Mouse (Mus musculus): ENCODE measurements around the gene Morn5. TPM values are rescaled to one million over a fixed set of nuclear protein-coding genes. Genes with fewer than 3 reads are reported as not detected.

Morn5 gene
- not detected in 2 replicates for polyA plus RNA-seq (2016; fragmentation: Nextera tagmentation; extraction: Ambion mirVana)

DNA sequence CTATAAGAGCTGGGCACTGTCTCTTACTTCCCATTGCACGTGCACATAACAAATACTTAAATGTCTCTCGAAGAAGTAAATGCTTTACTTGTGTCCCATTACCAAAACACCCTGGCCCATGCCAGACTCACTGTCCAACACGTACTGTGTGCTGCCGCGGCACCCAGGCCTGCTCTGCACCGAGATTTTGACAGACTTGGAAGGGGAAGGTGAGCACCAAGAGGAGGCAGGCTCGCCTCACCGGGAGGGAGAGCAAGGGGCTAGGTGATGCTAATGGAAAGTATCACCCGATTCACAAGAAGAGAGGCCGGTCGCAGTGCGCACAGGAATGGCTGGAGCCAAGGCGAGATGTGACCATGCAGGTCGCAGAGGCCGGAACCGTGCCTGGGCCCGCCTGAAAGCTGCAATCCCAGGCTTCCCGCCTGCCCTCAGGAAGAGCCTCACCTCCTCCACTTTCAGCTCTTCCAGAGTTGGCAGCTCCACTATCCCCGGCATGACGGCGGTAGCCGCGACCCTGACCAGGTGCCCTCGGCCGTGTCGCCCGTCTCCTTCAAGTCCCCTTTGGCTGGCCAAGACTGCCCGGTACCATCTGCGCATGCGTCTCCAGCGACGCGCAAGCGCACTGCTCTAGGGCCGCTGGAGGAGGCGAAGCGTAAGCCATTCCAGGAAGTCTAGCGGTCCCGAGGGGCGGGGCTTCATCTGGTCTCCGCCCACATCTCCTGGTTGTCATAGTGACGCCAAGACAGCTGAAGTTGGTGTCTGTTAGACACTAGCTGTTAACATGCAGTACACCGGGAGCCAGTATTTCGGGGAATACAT, at the start of gene Morn5, which contains the start of gene Ndufa8:
Morn5 (plus strand) TSS at position 711 of the 819 bp plus-strand sequence.
Ndufa8 (minus strand) TSS at position 659 of the 819 bp plus-strand sequence.
- Histone ChIP-seq H3K36me3 (peaks cover 11% of the 10 kb centered on the region), H3K4me3 (replicated peaks) (peak within 1 kb of the TSS; percentile 76), H3K4me2 (peak within 1 kb of the TSS; percentile 75), H3K27me3 (0 out of 2 replicates have a peak, but pooled peaks cover 6% of the 10 kb centered on the region), H3K27ac (no peak within 1 kb of the TSS; the same call in 1 of the 2 replicates), H3K4me1 (replicated peaks) (peaks cover 13% of the 10 kb centered on the region), H3K9ac (replicated peaks) (peak within 1 kb of the TSS; percentile 84), H3K9me3 (no peaks in the 10 kb centered on the region)
- peak; percentile 94 for ATAC-seq (ENCODE audit: insufficient number of reproducible peaks, insufficient read depth, low FRiP score, low TSS enrichment, low read depth)
- 1% methylated on average over 44 of the region's 44 CpGs for WGBS

DNA sequence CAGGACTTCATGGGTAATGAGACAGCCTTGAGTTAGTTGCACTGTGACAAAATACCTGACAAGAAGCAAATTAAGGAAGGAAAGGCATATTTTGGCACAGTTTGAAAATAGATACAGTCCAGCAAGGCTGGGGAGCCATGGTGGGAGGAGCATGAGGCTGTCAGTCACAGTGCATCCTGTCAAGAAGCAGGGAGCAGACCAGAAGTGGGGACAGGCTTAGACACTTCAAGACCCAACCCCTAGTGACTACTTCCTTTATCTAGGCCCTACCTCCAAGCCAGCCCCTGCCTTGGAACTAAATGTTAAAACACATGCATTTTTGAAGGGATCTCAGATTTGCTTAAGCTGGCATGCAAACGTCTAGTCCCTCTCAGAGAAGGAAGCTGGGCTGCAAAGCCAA, 48.9 kb upstream of the Morn5 start:
- ATAC-seq (ENCODE audit: insufficient number of reproducible peaks, insufficient read depth, low FRiP score, low TSS enrichment, low read depth) = no peak
- whole genome bisulfite sequencing = 52% methylated on average over 1 of the region's 1 CpGs
- H3K4me1 ChIP-seq (replicated peaks) = no peaks in the 10 kb centered on the region
- peaks cover 35% of the 10 kb centered on the region for H3K27me3 ChIP-seq
- no peak overlapping the region for H3K9ac ChIP-seq (replicated peaks)
- H3K27ac ChIP-seq = no peak overlapping the region
- H3K4me3 ChIP-seq (replicated peaks) = no peak overlapping the region
- H3K4me2 ChIP-seq = no peak overlapping the region
- no peaks in the 10 kb centered on the region for H3K36me3 ChIP-seq
- H3K9me3 ChIP-seq = no peaks in the 10 kb centered on the region

DNA sequence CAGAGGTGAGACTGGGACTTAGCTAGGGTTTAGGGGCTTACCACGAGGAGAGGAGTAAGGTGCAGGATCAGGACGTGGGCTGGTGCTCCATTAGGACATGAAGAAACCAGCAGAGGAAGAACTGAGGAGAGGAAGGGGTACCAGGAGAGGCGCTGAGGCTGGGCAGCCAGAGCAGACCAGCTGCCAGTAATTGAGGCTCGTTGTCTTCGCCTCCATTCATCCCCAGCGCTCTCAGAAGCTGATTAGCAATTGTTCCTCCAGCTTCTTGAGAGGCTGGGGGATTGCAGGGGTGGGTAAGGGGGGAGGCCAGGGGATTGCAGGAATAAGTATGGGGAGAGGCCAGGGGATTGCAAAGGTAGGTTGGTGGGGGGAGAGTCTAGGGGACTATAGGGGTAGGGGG, 47.1 kb upstream of the Morn5 start:
- no peaks in the 10 kb centered on the region for H3K9me3 ChIP-seq
- no peak overlapping the region for H3K4me2 ChIP-seq
- H3K9ac ChIP-seq (replicated peaks) = no peak overlapping the region
- no peak for ATAC-seq (ENCODE audit: insufficient number of reproducible peaks, insufficient read depth, low FRiP score, low TSS enrichment, low read depth)
- no peak overlapping the region for H3K4me3 ChIP-seq (replicated peaks)
- peaks cover 32% of the 10 kb centered on the region for H3K27me3 ChIP-seq
- no peaks in the 10 kb centered on the region for H3K36me3 ChIP-seq
- no peak overlapping the region for H3K27ac ChIP-seq
- no peaks in the 10 kb centered on the region for H3K4me1 ChIP-seq (replicated peaks)
- 48% methylated on average over 6 of the region's 6 CpGs for WGBS

DNA sequence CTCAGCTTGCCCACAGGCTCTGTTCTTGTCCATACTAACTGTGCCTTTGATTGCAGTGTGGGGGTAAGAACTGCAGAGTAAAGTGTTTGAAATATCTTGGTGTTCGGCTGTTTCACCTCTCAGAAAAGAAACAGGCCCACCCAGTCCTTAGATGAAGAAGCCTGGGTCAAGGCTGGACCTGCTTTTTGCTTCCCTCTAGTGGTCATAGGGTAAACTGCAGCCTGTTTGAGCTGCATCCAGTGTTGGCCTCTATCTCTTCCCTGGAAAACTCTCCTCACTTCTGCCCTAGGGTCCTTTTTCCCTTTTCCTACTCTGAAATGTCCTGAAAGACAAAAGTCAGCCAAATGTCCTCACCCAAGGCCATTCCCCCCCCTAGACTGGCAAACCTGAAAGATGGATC, 41.2 kb upstream of the Morn5 start:
- H3K36me3 ChIP-seq = no peaks in the 10 kb centered on the region
- WGBS = 28% methylated on average over 1 of the region's 1 CpGs
- peaks cover 10% of the 10 kb centered on the region for H3K4me1 ChIP-seq (replicated peaks)
- no peak overlapping the region for H3K4me3 ChIP-seq (replicated peaks)
- H3K27me3 ChIP-seq = peaks cover 49% of the 10 kb centered on the region
- no peak for ATAC-seq (ENCODE audit: insufficient number of reproducible peaks, insufficient read depth, low FRiP score, low TSS enrichment, low read depth)
- no peak overlapping the region for H3K27ac ChIP-seq
- H3K9me3 ChIP-seq = no peaks in the 10 kb centered on the region
- no peak overlapping the region for H3K9ac ChIP-seq (replicated peaks)
- H3K4me2 ChIP-seq = no peak overlapping the region

DNA sequence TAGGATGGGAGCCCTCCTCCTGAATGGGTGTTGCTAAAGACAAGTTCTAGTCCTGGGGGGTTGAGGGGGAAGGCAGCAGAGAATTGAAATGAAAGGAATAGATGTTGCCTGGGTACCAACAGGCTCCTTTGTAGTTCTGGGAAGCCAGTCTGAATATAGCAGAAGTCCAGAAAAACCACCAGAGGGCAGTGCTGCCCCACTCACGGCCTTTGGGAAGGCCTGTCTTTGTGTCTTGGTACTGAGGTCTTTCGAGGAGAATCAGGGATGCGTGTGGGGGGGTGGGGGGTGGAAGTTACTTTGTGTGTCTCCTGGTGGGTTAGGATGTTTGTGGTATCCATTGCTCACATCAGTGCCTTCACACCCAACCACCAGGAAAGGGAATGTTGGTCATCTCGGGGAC, 39.9 kb upstream of the Morn5 start:
- H3K27ac ChIP-seq = no peak overlapping the region
- peaks cover 45% of the 10 kb centered on the region for H3K27me3 ChIP-seq
- WGBS = 19% methylated on average over 4 of the region's 4 CpGs

DNA sequence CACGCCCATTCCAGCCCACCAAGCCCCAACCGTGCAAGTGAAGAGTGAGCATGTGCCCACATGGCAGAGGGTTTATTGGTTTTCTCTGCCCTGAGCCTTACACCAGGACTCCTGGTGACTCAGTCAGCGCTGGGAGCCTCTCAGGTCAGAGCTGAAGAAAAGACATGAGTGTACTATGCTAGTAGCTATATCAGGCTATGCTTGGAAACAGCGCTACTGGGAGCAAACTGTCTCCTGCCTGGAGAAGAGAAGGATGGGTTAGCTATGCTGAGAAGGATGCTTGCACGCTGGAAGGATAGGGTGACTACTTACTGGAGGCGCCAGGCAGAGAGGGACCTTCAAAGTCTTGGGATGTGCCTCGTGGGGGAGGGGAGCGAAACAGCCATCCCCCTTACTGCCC, 38.7 kb upstream of the Morn5 start:
- Histone ChIP-seq H3K27ac (no peak overlapping the region), H3K27me3 (peaks cover 40% of the 10 kb centered on the region)

More for the DNA sequence above, 39.9 kb upstream of the Morn5 start:
- ATAC-seq (ENCODE audit: insufficient number of reproducible peaks, insufficient read depth, low FRiP score, low TSS enrichment, low read depth) = peak; percentile 54; the same call in 1 of the 2 replicates
- H3K4me3 ChIP-seq (replicated peaks) = no peak overlapping the region
- no peak overlapping the region for H3K9ac ChIP-seq (replicated peaks)
- H3K9me3 ChIP-seq = no peaks in the 10 kb centered on the region
- H3K36me3 ChIP-seq = no peaks in the 10 kb centered on the region
- peaks cover 10% of the 10 kb centered on the region for H3K4me1 ChIP-seq (replicated peaks)
- H3K4me2 ChIP-seq = no peak overlapping the region

DNA sequence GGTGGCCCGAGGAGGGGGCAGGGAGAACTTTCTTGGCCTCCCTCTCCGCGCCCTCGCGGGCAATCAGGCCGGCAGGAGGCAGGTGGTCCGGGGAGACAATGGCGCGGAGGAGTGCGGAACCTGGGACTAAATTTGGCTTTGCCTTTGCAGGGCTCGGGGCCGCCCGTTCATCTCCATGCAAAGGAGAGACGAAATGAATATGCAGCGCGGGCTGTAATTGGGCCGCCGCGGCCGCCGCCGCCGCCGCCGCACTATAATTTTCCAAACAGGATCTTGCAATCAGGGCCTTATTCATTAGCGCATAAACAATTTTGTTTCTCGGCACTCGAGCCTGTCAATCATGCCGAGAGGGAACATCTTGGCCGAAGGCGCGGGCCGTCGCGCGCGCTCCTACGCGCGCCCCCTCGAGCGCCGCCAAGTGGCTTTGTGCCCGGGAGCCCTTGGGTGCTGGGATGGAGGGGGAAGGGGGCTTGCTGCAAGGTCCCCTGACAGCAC, 37.9 kb upstream of the Morn5 start:
- Histone ChIP-seq H3K4me1 (replicated peaks) (peaks cover 10% of the 10 kb centered on the region), H3K27me3 (peaks cover 40% of the 10 kb centered on the region), H3K4me3 (replicated peaks) (peak overlapping the region; percentile 50), H3K27ac (no peak overlapping the region), H3K9ac (replicated peaks) (peak overlapping the region; percentile 57), H3K36me3 (no peaks in the 10 kb centered on the region), H3K4me2 (peak overlapping the region; percentile 88), H3K9me3 (no peaks in the 10 kb centered on the region)
- ATAC-seq (ENCODE audit: insufficient number of reproducible peaks, insufficient read depth, low FRiP score, low TSS enrichment, low read depth) = no peak
- under 1% methylated on average over 44 of the region's 44 CpGs for WGBS

More for the DNA sequence above, 38.7 kb upstream of the Morn5 start:
- no peaks in the 10 kb centered on the region for H3K36me3 ChIP-seq
- H3K4me1 ChIP-seq (replicated peaks) = peaks cover 10% of the 10 kb centered on the region
- no peaks in the 10 kb centered on the region for H3K9me3 ChIP-seq
- ATAC-seq (ENCODE audit: insufficient number of reproducible peaks, insufficient read depth, low FRiP score, low TSS enrichment, low read depth) = no peak
- no peak overlapping the region for H3K9ac ChIP-seq (replicated peaks)
- 40% methylated on average over 8 of the region's 8 CpGs for WGBS
- H3K4me3 ChIP-seq (replicated peaks) = peak overlapping the region; percentile 50; the same call in 1 of the 2 replicates
- H3K4me2 ChIP-seq = peak overlapping the region; percentile 88

DNA sequence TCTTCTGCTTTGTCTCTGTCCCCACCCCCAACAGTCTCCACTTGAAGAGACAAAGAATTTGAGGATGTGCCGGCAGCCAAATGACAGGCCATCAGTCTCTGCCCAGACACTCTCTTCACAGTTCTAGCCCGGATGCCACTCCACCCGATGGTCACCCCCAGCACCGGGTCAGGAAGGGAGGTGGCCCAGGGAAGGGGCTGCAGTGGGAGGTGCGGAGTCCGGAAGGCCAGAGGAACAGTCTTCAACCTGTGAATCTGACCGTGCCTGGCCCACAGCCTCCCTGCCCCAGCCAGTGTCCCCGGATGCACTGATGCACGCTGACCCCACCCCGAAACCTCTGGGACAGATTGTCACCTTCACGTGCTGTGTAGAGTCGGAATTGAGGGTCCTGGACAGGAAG, 36.2 kb upstream of the Morn5 start:
- ATAC-seq (ENCODE audit: insufficient number of reproducible peaks, insufficient read depth, low FRiP score, low TSS enrichment, low read depth) = no peak
- H3K4me3 ChIP-seq (replicated peaks) = no peak overlapping the region
- WGBS = 64% methylated on average over 12 of the region's 12 CpGs
- no peak overlapping the region for H3K27ac ChIP-seq
- H3K9ac ChIP-seq (replicated peaks) = no peak overlapping the region
- H3K9me3 ChIP-seq = no peaks in the 10 kb centered on the region
- no peak overlapping the region for H3K4me2 ChIP-seq
- peaks cover 40% of the 10 kb centered on the region for H3K27me3 ChIP-seq
- peaks cover 10% of the 10 kb centered on the region for H3K4me1 ChIP-seq (replicated peaks)
- H3K36me3 ChIP-seq = no peaks in the 10 kb centered on the region

DNA sequence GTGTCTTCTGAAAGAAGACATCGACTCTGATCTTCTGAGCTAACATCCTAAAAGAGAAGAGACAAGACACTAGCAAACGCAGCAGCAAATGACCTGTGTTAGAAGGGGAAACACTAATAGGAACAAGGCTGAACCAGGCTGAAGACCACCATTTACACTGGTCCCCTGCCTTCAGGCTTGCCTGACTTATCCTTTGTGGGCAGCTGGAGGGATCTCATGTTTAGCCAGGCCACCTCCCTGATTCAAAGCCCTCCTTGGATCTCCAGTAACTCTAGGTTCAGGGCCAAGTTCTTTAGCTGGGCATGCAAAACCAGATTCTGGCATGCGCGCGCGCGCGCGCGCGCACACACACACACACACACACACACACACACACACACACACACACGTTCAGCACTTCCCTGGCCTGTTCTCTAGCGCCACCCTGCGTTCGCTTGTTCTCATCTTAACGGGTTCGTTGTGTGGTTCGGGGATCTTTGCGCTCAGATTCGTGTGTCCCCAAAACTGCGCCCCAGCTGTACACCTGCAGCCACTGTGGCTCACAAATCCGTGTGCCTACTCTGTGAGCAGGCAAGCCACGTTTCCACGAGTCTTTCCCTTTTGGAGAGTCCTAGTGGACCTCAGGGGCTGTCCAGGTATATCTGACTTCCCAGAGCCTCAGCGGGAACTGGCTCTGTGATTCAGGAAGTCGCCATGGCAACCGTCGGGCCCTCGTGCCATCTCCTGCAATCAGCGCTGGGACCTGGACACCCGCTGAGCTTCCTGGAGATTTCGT, 27.7 kb upstream of the Morn5 start:
- no peaks in the 10 kb centered on the region for H3K36me3 ChIP-seq
- H3K9ac ChIP-seq (replicated peaks) = peak overlapping the region; percentile 13; the same call in 1 of the 2 replicates
- ATAC-seq (ENCODE audit: insufficient number of reproducible peaks, insufficient read depth, low FRiP score, low TSS enrichment, low read depth) = peak; percentile 73
- H3K9me3 ChIP-seq = no peaks in the 10 kb centered on the region
- H3K27me3 ChIP-seq = peaks cover 16% of the 10 kb centered on the region
- peak overlapping the region; percentile 33 for H3K4me3 ChIP-seq (replicated peaks)
- H3K27ac ChIP-seq = no peak overlapping the region
- H3K4me1 ChIP-seq (replicated peaks) = 0 out of 2 replicates have a peak, but pooled peaks cover 3% of the 10 kb centered on the region
- 6% methylated on average over 25 of the region's 32 CpGs for WGBS
- H3K4me2 ChIP-seq = peak overlapping the region; percentile 57

DNA sequence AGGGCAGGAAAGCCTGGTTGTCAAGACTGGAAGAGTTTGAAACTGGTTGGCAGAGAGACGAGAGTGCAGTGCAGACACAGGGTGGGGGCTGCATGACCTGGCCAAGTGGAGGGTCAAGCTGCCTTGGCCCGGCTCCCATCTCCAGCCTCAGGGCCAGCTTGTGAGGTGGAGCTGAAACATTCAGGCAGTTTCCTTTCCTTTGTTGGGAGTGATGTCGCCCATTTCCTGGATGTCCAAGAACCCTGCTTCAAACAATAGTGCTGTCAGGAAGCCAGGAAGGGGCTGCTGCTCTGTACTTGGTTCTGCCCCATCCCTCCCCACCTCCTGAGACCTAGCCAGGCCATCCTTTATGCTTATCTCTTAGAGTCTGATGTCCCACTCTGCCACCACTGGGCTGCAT, 26.0 kb upstream of the Morn5 start:
- H3K36me3 ChIP-seq = no peaks in the 10 kb centered on the region
- H3K9me3 ChIP-seq = no peaks in the 10 kb centered on the region
- ATAC-seq (ENCODE audit: insufficient number of reproducible peaks, insufficient read depth, low FRiP score, low TSS enrichment, low read depth) = no peak
- H3K4me1 ChIP-seq (replicated peaks) = 0 out of 2 replicates have a peak, but pooled peaks cover 3% of the 10 kb centered on the region
- H3K27me3 ChIP-seq = peaks cover 16% of the 10 kb centered on the region
- no peak overlapping the region for H3K4me3 ChIP-seq (replicated peaks)
- no peak overlapping the region for H3K4me2 ChIP-seq
- 68% methylated on average over 3 of the region's 3 CpGs for WGBS
- H3K9ac ChIP-seq (replicated peaks) = no peak overlapping the region
- H3K27ac ChIP-seq = no peak overlapping the region

DNA sequence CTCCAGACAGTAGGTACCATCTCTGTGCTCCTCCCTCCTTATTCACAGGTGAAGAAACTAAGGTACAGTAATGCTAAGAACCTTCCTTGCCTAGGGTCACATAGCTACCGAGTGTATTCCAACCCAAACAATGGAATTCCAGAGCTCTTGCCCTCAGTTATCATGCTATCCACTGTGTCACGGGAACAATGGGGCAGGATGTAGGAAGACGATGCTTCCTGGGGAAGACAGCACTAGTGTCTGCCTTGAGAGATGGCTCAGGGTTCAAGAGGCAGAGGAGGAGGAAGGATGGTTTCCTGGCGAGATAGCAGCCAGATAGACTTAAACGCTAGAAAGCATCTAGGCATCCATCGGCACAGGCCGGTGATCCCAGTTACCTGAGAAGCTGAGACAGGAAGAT, 16.4 kb upstream of the Morn5 start:
- ATAC-seq (ENCODE audit: insufficient number of reproducible peaks, insufficient read depth, low FRiP score, low TSS enrichment, low read depth) = no peak
- Histone ChIP-seq H3K27me3 (0 out of 2 replicates have a peak, but pooled peaks cover 2% of the 10 kb centered on the region), H3K4me2 (no peak overlapping the region), H3K4me3 (replicated peaks) (no peak overlapping the region), H3K9ac (replicated peaks) (no peak overlapping the region), H3K4me1 (replicated peaks) (no peaks in the 10 kb centered on the region), H3K36me3 (peaks cover 28% of the 10 kb centered on the region), H3K27ac (no peak overlapping the region), H3K9me3 (peaks cover 3% of the 10 kb centered on the region; the same call in 1 of the 2 replicates)
- WGBS = 87% methylated on average over 7 of the region's 7 CpGs

Data from limb, embryonic 12.5 days (tissue).